ENCODE assay signal across 8 mouse cellular contexts in genomic region chr1:138842315-138842714, GRCm38 (mm10). TPM values are rescaled to one million over a fixed set of nuclear protein-coding genes. Genes with fewer than 3 reads are reported as not detected.
DNase-seq lines count a peak whose midpoint lies in the region; ATAC-seq and TF ChIP-seq lines count a peak whose summit lies in the region.

No protein-coding gene starts in this region.

- peak overlapping the region; percentile 88; the same call in 1 of the 2 replicates for H3K27ac ChIP-seq in layer of hippocampus, adult 2 months
- H3K27ac ChIP-seq in embryonic facial prominence, embryonic 11.5 days (replicated peaks; ENCODE audit: low read depth, low read length): no peak overlapping the region

- under 1% methylated on average over 8 of the region's 8 CpGs for WGBS in embryonic facial prominence, embryonic 11.5 days

- no peak; the same call in 1 of the 2 replicates for ATAC-seq in embryonic facial prominence, embryonic 11.5 days (replicated peaks; ENCODE audit: insufficient number of reproducible peaks, low FRiP score, low TSS enrichment, low read depth)
- no peak for ATAC-seq in inflammation-experienced regulatory T-cells, adult 6 months

- H3K9me3 ChIP-seq in embryonic facial prominence, embryonic 11.5 days (replicated peaks; ENCODE audit: control insufficient read depth, low read length): no peaks in the 10 kb centered on the region

- H3K36me3 ChIP-seq in embryonic facial prominence, embryonic 11.5 days (replicated peaks; ENCODE audit: control insufficient read depth, insufficient read depth, low read depth, low read length): no peaks in the 10 kb centered on the region

- H3K4me1 ChIP-seq in embryonic facial prominence, embryonic 11.5 days (ENCODE audit: control insufficient read depth, insufficient read depth, low read length): no peaks in the 10 kb centered on the region

- peaks cover 56% of the 10 kb centered on the region for H3K27me3 ChIP-seq in embryonic facial prominence, embryonic 11.5 days (ENCODE audit: control insufficient read depth, insufficient read depth, low read length)

- no peak overlapping the region for H3K9ac ChIP-seq in embryonic facial prominence, embryonic 11.5 days (replicated peaks; ENCODE audit: low read length)

- no peak for DNase-seq in layer of hippocampus, adult 2 months (ENCODE audit: low spot score in 2 of 2)
- no peak for DNase-seq in layer of hippocampus, adult 9-11 months
- peak; percentile 68 for DNase-seq in embryonic facial prominence, embryonic 11.5 days (ENCODE audit: low spot score)
- peak; percentile 51 for DNase-seq in induced T-regulatory cell, adult 2 months (ENCODE audit: low read depth)
- DNase-seq in naive thymus-derived CD4-positive, alpha-beta T cell, adult 2 months (ENCODE audit: low read depth): peak; percentile 35
- no peak for DNase-seq in right cerebral cortex, postnatal 10 days (ENCODE audit: low spot score in 2 of 2)
- no peak for DNase-seq in right cerebral cortex, postnatal 36 days (ENCODE audit: low spot score in 2 of 2)

- H3K4me2 ChIP-seq in embryonic facial prominence, embryonic 11.5 days (ENCODE audit: low read depth, low read length): peak overlapping the region; percentile 49

- TF ChIP-seq CTCF in layer of hippocampus, adult 2 months (conservative IDR thresholded peaks at IDR 0.05): peak; percentile 21; the same call in 1 of the 2 replicates

- H3K4me3 ChIP-seq in layer of hippocampus, adult 2 months: peak overlapping the region; percentile 63
- peak overlapping the region; percentile 36 for H3K4me3 ChIP-seq in embryonic facial prominence, embryonic 11.5 days (ENCODE audit: low read depth, low read length)

RNA-seq across cellular contexts. Expression of gene Lhx9, which starts 6.1 kb away (rescaled TPM):
- 10 to 100 TPM; 16.5 to 17.4 TPM for total RNA-seq in layer of hippocampus, adult 2 months (2021)
- polyA plus RNA-seq in embryonic facial prominence, embryonic 11.5 days (2014; fragmentation: Nextera tagmentation; extraction: Ambion mirVana): 2.0 and 2.1 TPM in 2 replicates
- polyA plus RNA-seq in inflammation-experienced regulatory T-cells, adult 6 months (2017; shearing (Covaris generic)): under 1 TPM in 2 of 3 experiments, not detected in 1; 0.20 to 0.25 TPM

RNA-seq across cellular contexts. Expression of gene 2310009B15Rik, which starts 14.3 kb away (rescaled TPM):
- 10 to 100 TPM; 23.1 to 24.7 TPM for total RNA-seq in layer of hippocampus, adult 2 months (2021)
- 39.5 and 44.6 TPM in 2 replicates for polyA plus RNA-seq in embryonic facial prominence, embryonic 11.5 days (2014; fragmentation: Nextera tagmentation; extraction: Ambion mirVana)
- polyA plus RNA-seq in inflammation-experienced regulatory T-cells, adult 6 months (2017; shearing (Covaris generic)): 10 to 100 TPM; 11.9 to 18.4 (median 14.3) TPM

Comparison
In these comparisons a context has a peak if more than half of its experiments do, and no peak if none do; other contexts are left out.
1. DNase-seq: peak in embryonic facial prominence, embryonic 11.5 days (single experiment), induced T-regulatory cell, adult 2 months (single experiment) and naive thymus-derived CD4-positive, alpha-beta T cell, adult 2 months (single experiment); none in layer of hippocampus, adult 2 months (0 of 2), layer of hippocampus, adult 9-11 months (single experiment), right cerebral cortex, postnatal 10 days (0 of 2) and right cerebral cortex, postnatal 36 days (0 of 2).